Mouse (Mus musculus): ENCODE measurements around the gene Vrk3. TPM values are rescaled to one million over a fixed set of nuclear protein-coding genes. Genes with fewer than 3 reads are reported as not detected.
"Not testable (repeated sequence)": the region's sequence is repeated elsewhere in the genome, so short reads cannot be mapped to it uniquely, and the experiment has no call there.

Gene Vrk3
- total and polyA plus RNA-seq, 3 experiments, result 44.9 to 72.0 (median 48.8) TPM

DNA sequence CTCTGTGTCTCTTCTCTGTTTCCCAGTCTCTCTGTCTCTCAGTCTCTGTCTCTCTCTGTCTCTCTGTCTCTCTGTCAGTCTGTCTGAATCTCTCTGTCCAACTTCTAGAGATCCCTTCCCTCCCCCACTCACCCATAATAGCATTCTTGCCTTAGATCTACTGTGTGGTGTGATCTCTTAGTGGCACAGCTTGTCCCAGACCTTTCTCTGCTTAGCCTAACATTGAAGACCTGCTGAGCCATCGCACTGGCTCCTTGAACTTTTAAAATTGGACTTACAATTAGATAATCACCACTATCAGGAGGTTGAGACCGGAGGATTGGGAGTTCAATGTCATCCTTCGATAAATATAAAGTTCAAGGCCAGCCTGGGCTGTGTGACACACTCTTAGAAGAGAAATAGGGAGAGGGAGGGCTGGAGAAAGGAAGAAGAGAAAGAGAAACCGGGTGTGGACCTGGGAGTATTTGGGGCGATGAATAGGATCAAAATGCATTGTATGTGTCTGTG lies 41.0 kb upstream of the Vrk3 start:
- Histone ChIP-seq H3K27me3 (ENCODE audit: insufficient read depth, low read length) (no peaks in the 10 kb centered on the region; the same call in 1 of the 2 replicates), H3K4me3 (ENCODE audit: low read depth, low read length) (no peak overlapping the region), H3K36me3 (replicated peaks) (no peaks in the 10 kb centered on the region), H3K9me3 (replicated peaks) (peaks cover 3% of the 10 kb centered on the region; the same call in 1 of the 2 replicates), H3K4me1 (ENCODE audit: insufficient read depth, low read depth, low read length) (no peaks in the 10 kb centered on the region)
- TF ChIP-seq CTCF (IDR thresholded peaks at IDR 0.05; ENCODE audit: low read depth, low read length) (no peak), TAL1 (conservative IDR thresholded peaks at IDR 0.05; ENCODE audit: low read depth, low read length) (no peak), POLR2AphosphoS5 (IDR thresholded peaks at IDR 0.05; ENCODE audit: insufficient replicate concordance, low read depth, low read length) (no peak), GATA1 (IDR thresholded peaks at IDR 0.05; ENCODE audit: borderline replicate concordance, low read length) (no peak), GATA2 (IDR thresholded peaks at IDR 0.05; ENCODE audit: borderline replicate concordance, low read depth, low read length) (no peak)
- ATAC-seq (ENCODE audit: extremely low read depth, insufficient number of reproducible peaks, low FRiP score, poor library complexity, severe bottlenecking) (no peak), DNase-seq (ENCODE audit: low spot score) (no peak)

DNA sequence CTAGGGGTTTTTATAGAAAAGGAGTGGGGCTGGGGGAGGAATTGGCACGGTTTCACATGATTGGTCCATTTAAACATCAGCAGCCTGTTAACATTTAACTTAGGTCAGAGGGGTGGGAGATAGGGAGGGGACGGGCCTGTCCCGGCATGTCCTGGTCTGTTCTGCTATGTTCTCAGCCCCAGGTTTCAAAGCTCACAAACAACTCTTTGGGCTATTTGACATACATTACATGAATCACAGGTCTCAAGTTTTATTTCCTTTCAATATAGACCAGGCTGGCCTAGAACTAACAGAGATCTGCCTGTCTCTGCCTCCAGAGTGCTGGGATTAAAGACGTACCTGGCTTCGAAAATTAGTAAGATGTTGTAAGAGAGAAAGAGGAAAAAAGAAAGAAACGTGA lies 40.1 kb upstream of the Vrk3 start:
- not testable (repeated sequence) for H3K9me3 ChIP-seq (replicated peaks); DNase-seq (ENCODE audit: low spot score); ATAC-seq (ENCODE audit: extremely low read depth, insufficient number of reproducible peaks, low FRiP score, poor library complexity, severe bottlenecking); H3K36me3 ChIP-seq (replicated peaks); H3K4me3 ChIP-seq (ENCODE audit: low read depth, low read length); H3K27me3 ChIP-seq (ENCODE audit: insufficient read depth, low read length); H3K4me1 ChIP-seq (ENCODE audit: insufficient read depth, low read depth, low read length)

DNA sequence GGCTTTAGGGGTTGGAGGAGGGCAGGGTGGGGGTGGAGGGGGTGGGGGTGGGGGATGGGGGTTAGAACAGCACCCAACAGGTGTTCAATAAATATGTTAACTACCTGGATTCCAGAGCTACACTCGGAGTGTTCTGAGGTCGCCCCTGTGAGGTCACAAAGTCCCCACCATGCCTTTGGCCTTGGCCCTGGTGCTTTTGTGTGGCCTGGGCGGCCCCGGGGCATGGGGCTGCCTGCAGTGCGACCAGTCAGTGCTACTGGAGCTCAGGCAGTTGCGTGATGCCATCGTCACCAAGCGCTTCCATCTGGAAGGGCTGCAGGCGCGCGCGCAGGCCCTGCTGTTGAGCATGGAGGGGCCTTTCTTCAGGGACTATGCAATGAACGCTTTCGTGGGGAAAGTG lies 39.6 kb upstream of the Vrk3 start, which contains the start of gene Izumo2:
TSS of gene Izumo2 (plus strand) at position 169 of the 400 bp plus-strand sequence.
- peaks cover 3% of the 10 kb centered on the region; the same call in 1 of the 2 replicates for H3K9me3 ChIP-seq (replicated peaks)
- ATAC-seq (ENCODE audit: extremely low read depth, insufficient number of reproducible peaks, low FRiP score, poor library complexity, severe bottlenecking) (no peak), DNase-seq (ENCODE audit: low spot score) (no peak)
- no peaks in the 10 kb centered on the region for H3K4me1 ChIP-seq (ENCODE audit: insufficient read depth, low read depth, low read length)
- H3K36me3 ChIP-seq (replicated peaks), result no peaks in the 10 kb centered on the region
- H3K4me3 ChIP-seq (ENCODE audit: low read depth, low read length), result no peak within 1 kb of the TSS
- no peaks in the 10 kb centered on the region; the same call in 1 of the 2 replicates for H3K27me3 ChIP-seq (ENCODE audit: insufficient read depth, low read length)
- TF ChIP-seq GATA2 (IDR thresholded peaks at IDR 0.05; ENCODE audit: borderline replicate concordance, low read depth, low read length) (no peak), GATA1 (IDR thresholded peaks at IDR 0.05; ENCODE audit: borderline replicate concordance, low read length) (no peak), TAL1 (conservative IDR thresholded peaks at IDR 0.05; ENCODE audit: low read depth, low read length) (no peak), POLR2AphosphoS5 (IDR thresholded peaks at IDR 0.05; ENCODE audit: insufficient replicate concordance, low read depth, low read length) (no peak), CTCF (IDR thresholded peaks at IDR 0.05; ENCODE audit: low read depth, low read length) (no peak)

DNA sequence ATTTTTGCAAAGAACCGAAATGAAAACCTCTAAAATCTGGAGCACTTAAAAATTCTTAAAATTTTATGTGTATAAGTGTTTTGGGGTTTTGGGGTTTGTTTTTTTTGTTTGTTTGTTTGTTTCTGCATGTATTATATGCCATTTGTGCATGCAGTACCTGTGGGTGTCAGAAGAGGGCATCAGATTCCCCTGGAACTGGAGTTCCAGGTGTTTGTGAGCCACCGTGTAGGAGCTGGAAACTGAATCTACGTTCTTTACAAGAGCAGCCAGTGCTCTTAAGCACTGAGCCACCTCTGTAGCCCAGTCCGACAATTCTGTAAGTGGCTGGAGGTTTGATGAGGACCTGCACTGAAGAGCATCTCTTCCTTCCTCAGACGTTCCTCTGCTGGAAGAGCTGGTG lies 38.3 kb upstream of the Vrk3 start:
- no peak overlapping the region for H3K4me3 ChIP-seq (ENCODE audit: low read depth, low read length)
- peaks cover 3% of the 10 kb centered on the region; the same call in 1 of the 2 replicates for H3K9me3 ChIP-seq (replicated peaks)
- no peaks in the 10 kb centered on the region for H3K4me1 ChIP-seq (ENCODE audit: insufficient read depth, low read depth, low read length)
- no peaks in the 10 kb centered on the region; the same call in 1 of the 2 replicates for H3K27me3 ChIP-seq (ENCODE audit: insufficient read depth, low read length)
- H3K36me3 ChIP-seq (replicated peaks), result no peaks in the 10 kb centered on the region
- no peak for TF ChIP-seq TAL1 (conservative IDR thresholded peaks at IDR 0.05; ENCODE audit: low read depth, low read length)
- no peak for TF ChIP-seq GATA2 (IDR thresholded peaks at IDR 0.05; ENCODE audit: borderline replicate concordance, low read depth, low read length)
- ATAC-seq (ENCODE audit: extremely low read depth, insufficient number of reproducible peaks, low FRiP score, poor library complexity, severe bottlenecking) (no peak), DNase-seq (ENCODE audit: low spot score) (no peak)

DNA sequence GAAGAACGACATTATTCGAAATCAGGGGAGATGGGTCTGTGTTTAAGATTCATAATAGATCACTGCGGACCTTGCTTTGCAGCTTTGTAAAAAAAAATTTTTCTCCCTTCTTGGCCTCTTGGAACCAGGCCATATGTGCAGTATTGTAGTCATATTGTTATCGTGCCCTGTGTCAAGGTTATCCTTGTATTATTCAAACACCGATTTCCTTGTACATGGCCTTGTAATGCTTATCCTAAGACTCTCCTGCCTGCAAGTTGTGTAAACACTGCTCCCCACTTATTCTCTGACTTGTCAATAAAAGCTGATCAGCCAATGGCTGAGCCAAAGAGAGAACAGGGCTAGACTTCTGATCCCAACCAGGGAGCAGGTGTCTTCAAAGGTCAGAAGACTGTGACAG lies 26.2 kb upstream of the Vrk3 start:
- DNase-seq (ENCODE audit: low spot score), result no peak
- peaks cover 15% of the 10 kb centered on the region for H3K27me3 ChIP-seq (ENCODE audit: insufficient read depth, low read length)
- no peak for ATAC-seq (ENCODE audit: extremely low read depth, insufficient number of reproducible peaks, low FRiP score, poor library complexity, severe bottlenecking)
- no peak overlapping the region for H3K4me3 ChIP-seq (ENCODE audit: low read depth, low read length)
- TF ChIP-seq POLR2AphosphoS5 (IDR thresholded peaks at IDR 0.05; ENCODE audit: insufficient replicate concordance, low read depth, low read length), result no peak
- TF ChIP-seq TAL1 (conservative IDR thresholded peaks at IDR 0.05; ENCODE audit: low read depth, low read length), result no peak
- no peak for TF ChIP-seq GATA1 (IDR thresholded peaks at IDR 0.05; ENCODE audit: borderline replicate concordance, low read length)
- TF ChIP-seq CTCF (IDR thresholded peaks at IDR 0.05; ENCODE audit: low read depth, low read length), result no peak
- no peak for TF ChIP-seq GATA2 (IDR thresholded peaks at IDR 0.05; ENCODE audit: borderline replicate concordance, low read depth, low read length)
- no peaks in the 10 kb centered on the region for H3K9me3 ChIP-seq (replicated peaks)
- no peaks in the 10 kb centered on the region for H3K36me3 ChIP-seq (replicated peaks)
- H3K4me1 ChIP-seq (ENCODE audit: insufficient read depth, low read depth, low read length), result peaks cover 2% of the 10 kb centered on the region; the same call in 1 of the 2 replicates

DNA sequence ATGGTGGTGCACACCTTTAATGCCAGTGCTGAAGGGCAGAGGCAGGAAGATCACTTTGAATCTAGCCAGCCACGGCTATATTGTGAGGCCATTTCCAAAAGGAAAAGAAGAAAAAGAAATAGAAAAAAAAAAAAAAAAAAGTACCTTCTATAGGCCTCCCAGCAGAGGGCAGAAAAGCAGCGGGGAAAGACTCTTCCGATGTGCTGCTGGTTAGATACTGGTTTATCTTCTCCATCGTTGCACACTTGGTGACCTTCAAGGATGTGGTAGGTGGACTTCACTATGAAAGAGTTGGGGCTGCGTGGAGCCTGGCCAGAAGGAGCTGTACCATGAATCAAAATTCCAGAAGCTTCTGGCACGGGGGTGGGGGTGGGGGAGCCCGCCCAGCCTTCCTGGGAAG lies 23.9 kb upstream of the Vrk3 start:
- peaks cover 17% of the 10 kb centered on the region for H3K27me3 ChIP-seq (ENCODE audit: insufficient read depth, low read length)
- no peaks in the 10 kb centered on the region for H3K9me3 ChIP-seq (replicated peaks)
- DNase-seq (ENCODE audit: low spot score) (no peak), ATAC-seq (ENCODE audit: extremely low read depth, insufficient number of reproducible peaks, low FRiP score, poor library complexity, severe bottlenecking) (no peak)
- H3K4me1 ChIP-seq (ENCODE audit: insufficient read depth, low read depth, low read length), result peaks cover 2% of the 10 kb centered on the region; the same call in 1 of the 2 replicates
- no peak overlapping the region for H3K4me3 ChIP-seq (ENCODE audit: low read depth, low read length)
- no peaks in the 10 kb centered on the region for H3K36me3 ChIP-seq (replicated peaks)
- TF ChIP-seq GATA2 (IDR thresholded peaks at IDR 0.05; ENCODE audit: borderline replicate concordance, low read depth, low read length) (no peak), POLR2AphosphoS5 (IDR thresholded peaks at IDR 0.05; ENCODE audit: insufficient replicate concordance, low read depth, low read length) (no peak), CTCF (IDR thresholded peaks at IDR 0.05; ENCODE audit: low read depth, low read length) (no peak), TAL1 (conservative IDR thresholded peaks at IDR 0.05; ENCODE audit: low read depth, low read length) (no peak), GATA1 (IDR thresholded peaks at IDR 0.05; ENCODE audit: borderline replicate concordance, low read length) (no peak)

DNA sequence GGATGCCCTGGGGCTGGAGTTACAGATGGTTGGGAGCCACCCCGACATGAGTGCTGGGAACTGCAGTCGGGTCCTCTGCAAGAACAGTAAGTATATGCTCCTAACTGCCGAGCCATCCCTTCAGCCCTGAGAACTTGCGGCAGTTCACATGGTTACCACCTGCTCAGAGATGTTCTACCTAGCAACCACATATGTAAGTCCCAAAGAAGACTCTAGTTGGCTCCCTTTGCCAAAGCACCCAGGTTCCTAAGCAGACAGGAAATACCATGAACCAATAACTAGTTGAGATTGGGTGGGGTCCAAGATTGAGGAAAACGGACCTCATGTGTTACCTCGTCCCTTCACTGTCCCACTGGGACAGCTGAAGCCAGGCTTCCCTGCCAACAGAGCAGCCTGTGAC lies 21.9 kb upstream of the Vrk3 start:
- H3K36me3 ChIP-seq (replicated peaks), result no peaks in the 10 kb centered on the region
- H3K9me3 ChIP-seq (replicated peaks), result no peaks in the 10 kb centered on the region
- H3K27me3 ChIP-seq (ENCODE audit: insufficient read depth, low read length), result peaks cover 17% of the 10 kb centered on the region
- DNase-seq (ENCODE audit: low spot score) (no peak), ATAC-seq (ENCODE audit: extremely low read depth, insufficient number of reproducible peaks, low FRiP score, poor library complexity, severe bottlenecking) (no peak)
- no peak overlapping the region for H3K4me3 ChIP-seq (ENCODE audit: low read depth, low read length)
- no peak for TF ChIP-seq TAL1 (conservative IDR thresholded peaks at IDR 0.05; ENCODE audit: low read depth, low read length)
- TF ChIP-seq GATA2 (IDR thresholded peaks at IDR 0.05; ENCODE audit: borderline replicate concordance, low read depth, low read length), result no peak
- no peak for TF ChIP-seq GATA1 (IDR thresholded peaks at IDR 0.05; ENCODE audit: borderline replicate concordance, low read length)
- TF ChIP-seq CTCF (IDR thresholded peaks at IDR 0.05; ENCODE audit: low read depth, low read length), result no peak
- no peak for TF ChIP-seq POLR2AphosphoS5 (IDR thresholded peaks at IDR 0.05; ENCODE audit: insufficient replicate concordance, low read depth, low read length)
- H3K4me1 ChIP-seq (ENCODE audit: insufficient read depth, low read depth, low read length), result peaks cover 2% of the 10 kb centered on the region; the same call in 1 of the 2 replicates
